ENCODE assay signal across 8 mouse cellular contexts in genomic region chr9:102717164-102717885, GRCm38 (mm10). TPM values are rescaled to one million over a fixed set of nuclear protein-coding genes. Genes with fewer than 3 reads are reported as not detected.
A peak's percentile ranks its signal among the peaks of the same experiment; 100 is the strongest.
DNase-seq lines count a peak whose midpoint lies in the region; ATAC-seq and TF ChIP-seq lines count a peak whose summit lies in the region.

No protein-coding gene starts in this region.

- H3K27ac ChIP-seq in forebrain, embryonic 13.5 days: peak overlapping the region; percentile 96
- H3K27ac ChIP-seq in heart, postnatal 0 days (ENCODE audit: low read depth): peak overlapping the region; percentile 100
- H3K27ac ChIP-seq in liver, embryonic 14.5 days: no peak overlapping the region; the same call in 1 of the 2 replicates
- H3K27ac ChIP-seq in neural tube, embryonic 12.5 days: peak overlapping the region; percentile 89
- peak overlapping the region; percentile 86 for H3K27ac ChIP-seq in testis, adult 2 months (ENCODE audit: control insufficient read depth, insufficient read depth, low read depth, low read length)

- peak; percentile 53 for ATAC-seq in CD4-positive, CD25-positive, alpha-beta regulatory T cell, adult 4 months
- ATAC-seq in forebrain, embryonic 13.5 days: peak; percentile 80
- peak; percentile 89 for ATAC-seq in heart, postnatal 0 days (ENCODE audit: insufficient read depth, low read depth)
- ATAC-seq in liver, embryonic 14.5 days (ENCODE audit: insufficient read depth): peak; percentile 74
- ATAC-seq in neural tube, embryonic 12.5 days (ENCODE audit: low FRiP score, low read depth): peak; percentile 83

- peak; percentile 17 for DNase-seq in c-Kit-positive CD71-positive TER-119-negative erythroid progenitor cells, embryonic 14.5 days (ENCODE audit: low read depth)
- peak; percentile 97 for DNase-seq in heart, postnatal 0 days (ENCODE audit: low spot score)
- peak; percentile 95 to 97 for DNase-seq in kidney, postnatal 36 days
- peak in 1 of 3 experiments; percentile 41 for DNase-seq in liver, embryonic 14.5 days (ENCODE audit: low read depth in 3 of 3, low spot score in 3 of 3)

- H3K4me3 ChIP-seq in forebrain, embryonic 13.5 days: peak overlapping the region; percentile 92
- peak overlapping the region; percentile 96 for H3K4me3 ChIP-seq in heart, postnatal 0 days (ENCODE audit: low read depth, low read length)
- peak overlapping the region; percentile 57 to 61 for H3K4me3 ChIP-seq in liver, embryonic 14.5 days (ENCODE audit: insufficient read depth in 1 of 2, low read depth in 2 of 2, low read length in 2 of 2)
- H3K4me3 ChIP-seq in neural tube, embryonic 12.5 days: peak overlapping the region; percentile 93
- peak overlapping the region; percentile 88 for H3K4me3 ChIP-seq in testis, adult 2 months (ENCODE audit: control insufficient read depth, low read depth, low read length)

- no peaks in the 10 kb centered on the region for H3K9me3 ChIP-seq in forebrain, embryonic 13.5 days (replicated peaks)
- H3K9me3 ChIP-seq in heart, postnatal 0 days (replicated peaks; ENCODE audit: control insufficient read depth, low read length): no peaks in the 10 kb centered on the region
- H3K9me3 ChIP-seq in liver, embryonic 14.5 days (ENCODE audit: control insufficient read depth, low read length): no peaks in the 10 kb centered on the region
- H3K9me3 ChIP-seq in neural tube, embryonic 12.5 days: no peaks in the 10 kb centered on the region

- peak overlapping the region; percentile 96 for H3K9ac ChIP-seq in forebrain, embryonic 13.5 days
- H3K9ac ChIP-seq in heart, postnatal 0 days (replicated peaks; ENCODE audit: low read depth, low read length): peak overlapping the region; percentile 100
- H3K9ac ChIP-seq in liver, embryonic 14.5 days (replicated peaks): peak overlapping the region; percentile 60
- peak overlapping the region; percentile 97 for H3K9ac ChIP-seq in neural tube, embryonic 12.5 days

- TF ChIP-seq CTCF in heart, postnatal 0 days (IDR thresholded peaks at IDR 0.05; ENCODE audit: low read depth): peak; percentile 45
- TF ChIP-seq CTCF in liver, embryonic 14.5 days (IDR thresholded peaks at IDR 0.05; ENCODE audit: low read depth): 0 out of 2 replicates have a peak, but pooled peaks have one; percentile 7
- TF ChIP-seq CTCF in testis, adult 2 months (IDR thresholded peaks at IDR 0.05; ENCODE audit: control insufficient read depth, insufficient read depth, insufficient replicate concordance, low read depth, low read length): 0 out of 2 replicates have a peak, but pooled peaks have one; percentile 3

- no peaks in the 10 kb centered on the region for H3K27me3 ChIP-seq in forebrain, embryonic 13.5 days
- H3K27me3 ChIP-seq in heart, postnatal 0 days (ENCODE audit: control insufficient read depth, insufficient read depth, low read length): no peaks in the 10 kb centered on the region
- peaks cover 40% of the 10 kb centered on the region for H3K27me3 ChIP-seq in liver, embryonic 14.5 days (ENCODE audit: control insufficient read depth, insufficient read depth, low read length)
- no peaks in the 10 kb centered on the region for H3K27me3 ChIP-seq in neural tube, embryonic 12.5 days (replicated peaks)
- peaks cover 6% of the 10 kb centered on the region for H3K27me3 ChIP-seq in testis, adult 2 months (ENCODE audit: control insufficient read depth, insufficient read depth, low read length)

- TF ChIP-seq EP300 in heart, postnatal 0 days (IDR thresholded peaks at IDR 0.05; ENCODE audit: low read depth): peak; percentile 98
- TF ChIP-seq EP300 in liver, embryonic 14.5 days (IDR thresholded peaks at IDR 0.05; ENCODE audit: low read depth): no peak

- H3K36me3 ChIP-seq in forebrain, embryonic 13.5 days (ENCODE audit: poor library complexity, severe bottlenecking): peaks cover 26% of the 10 kb centered on the region
- H3K36me3 ChIP-seq in heart, postnatal 0 days (replicated peaks; ENCODE audit: control insufficient read depth, insufficient read depth, low read length): peaks cover 27% of the 10 kb centered on the region
- H3K36me3 ChIP-seq in liver, embryonic 14.5 days (replicated peaks; ENCODE audit: control insufficient read depth, insufficient read depth, low read depth): no peaks in the 10 kb centered on the region
- peaks cover 25% of the 10 kb centered on the region for H3K36me3 ChIP-seq in neural tube, embryonic 12.5 days
- H3K36me3 ChIP-seq in testis, adult 2 months (ENCODE audit: control insufficient read depth, insufficient read depth, low read length): no peaks in the 10 kb centered on the region

- H3K4me2 ChIP-seq in forebrain, embryonic 13.5 days: peak overlapping the region; percentile 91
- H3K4me2 ChIP-seq in heart, postnatal 0 days (ENCODE audit: low read depth, low read length): peak overlapping the region; percentile 94
- H3K4me2 ChIP-seq in liver, embryonic 14.5 days (ENCODE audit: low read depth): peak overlapping the region; percentile 45
- peak overlapping the region; percentile 93 for H3K4me2 ChIP-seq in neural tube, embryonic 12.5 days (replicated peaks)

- peak; percentile 82 for TF ChIP-seq POLR2A in testis, adult 2 months (IDR thresholded peaks at IDR 0.05; ENCODE audit: control insufficient read depth, low read depth, low read length)

- H3K4me1 ChIP-seq in forebrain, embryonic 13.5 days: peaks cover 61% of the 10 kb centered on the region
- peaks cover 44% of the 10 kb centered on the region for H3K4me1 ChIP-seq in heart, postnatal 0 days (ENCODE audit: control insufficient read depth, insufficient read depth)
- H3K4me1 ChIP-seq in liver, embryonic 14.5 days (replicated peaks; ENCODE audit: control insufficient read depth in 2 of 2, insufficient read depth in 2 of 2, low read length in 1 of 2): peaks cover 0 to 5% of the 10 kb centered on the region in 2 experiments; a peak in 2 of 4 replicates
- H3K4me1 ChIP-seq in neural tube, embryonic 12.5 days: peaks cover 48% of the 10 kb centered on the region
- peaks cover 9% of the 10 kb centered on the region for H3K4me1 ChIP-seq in testis, adult 2 months (ENCODE audit: control insufficient read depth, insufficient read depth, low read length)

- WGBS in forebrain, embryonic 13.5 days: under 1% methylated on average over 50 of the region's 50 CpGs
- WGBS in heart, postnatal 0 days: under 1% methylated on average over 45 of the region's 50 CpGs
- WGBS in liver, embryonic 14.5 days (ENCODE audit: insufficient replicate concordance): under 1% methylated on average over 50 of the region's 50 CpGs
- under 1% methylated on average over 50 of the region's 50 CpGs for WGBS in neural tube, embryonic 12.5 days

RNA-seq across cellular contexts. Expression of gene Amotl2, which starts 0.9 kb away (rescaled TPM):
- not detected for polyA plus RNA-seq in CD4-positive, CD25-positive, alpha-beta regulatory T cell, adult 4 months (2017; shearing (Covaris generic))
- polyA plus RNA-seq in forebrain, embryonic 13.5 days (2015; fragmentation: Nextera tagmentation; extraction: Ambion mirVana): 46.9 and 55.3 TPM in 2 replicates
- 115 and 221 TPM in 2 replicates for total RNA-seq in heart, postnatal 0 days (2014; rRNA removed; ENCODE audit: low replicate concordance)
- 25.3 and 26.0 TPM in 2 replicates for polyA plus RNA-seq in heart, postnatal 0 days (2015; fragmentation: Nextera tagmentation; extraction: Ambion mirVana)
- polyA plus RNA-seq in liver, embryonic 14.5 days (2012; rRNA removed): 2.1 and 2.6 TPM in 2 replicates
- polyA plus RNA-seq in liver, embryonic 14.5 days (2014; fragmentation: Nextera tagmentation; extraction: Ambion mirVana): 2.5 and 3.0 TPM in 2 replicates
- 115 and 129 TPM in 2 replicates for polyA plus RNA-seq in neural tube, embryonic 12.5 days (2016; fragmentation: Nextera tagmentation; extraction: Ambion mirVana)
- polyA plus RNA-seq in testis, adult 2 months (2012; rRNA removed): 2.6 TPM in 2 replicates
